Mouse (Mus musculus): Measurements from ENCODE around the gene Oxgr1. TPM values are rescaled to one million over a fixed set of nuclear protein-coding genes. Genes with fewer than 3 reads are reported as not detected.

The Oxgr1 gene
- total RNA-seq, 2 experiments from 2014 or later = not detected

GRCm38 (mm10) chr14:119980698-119981235 lies 61.5 kb downstream of the Oxgr1 start:
- no peak for DNase-seq

Other genes with a start within 250 kb of the Oxgr1 start
- gene Mbnl2, start 233.2 kb upstream of the Oxgr1 start, total RNA-seq (2021) = 100 to 1,000 TPM; 182 to 201 TPM

Data from adrenal gland, postnatal 10 days (tissue).